Mouse (Mus musculus): ENCODE measurements at regions not wholly inside any gene's neighbourhood (a gene's known extent, or its start where the extent isn't known, plus 50 kb on each side); places are given as distances from the start of the nearest gene placed in this dataset.

DNA sequence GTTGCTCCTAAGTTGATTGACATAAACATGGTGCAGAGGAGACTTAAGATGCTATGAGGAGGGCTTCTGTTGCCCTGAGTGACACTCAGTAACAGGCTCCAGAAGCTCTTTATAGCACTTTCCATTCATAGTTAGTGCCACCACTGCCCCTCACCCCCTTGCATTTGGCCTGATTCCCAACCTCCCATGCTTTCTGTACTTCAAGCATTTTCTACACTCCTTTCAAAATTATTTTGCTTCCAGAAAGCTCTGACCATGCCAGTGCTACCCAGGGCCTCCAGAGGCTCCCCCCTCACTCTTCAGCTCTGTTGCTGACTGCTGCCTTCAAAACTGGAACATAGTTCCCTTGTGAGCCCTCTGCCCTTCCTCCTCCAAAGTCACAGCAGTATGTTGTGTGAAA, 129.4 kb upstream of the Dph6 start:
- TF ChIP-seq CTCF (conservative IDR thresholded peaks at IDR 0.05; ENCODE audit: low read length) (no peak), POU5F1 (IDR thresholded peaks at IDR 0.05; ENCODE audit: borderline replicate concordance, low read length) (no peak), NANOG (IDR thresholded peaks at IDR 0.05; ENCODE audit: borderline replicate concordance, low read length) (no peak)
